Mouse (Mus musculus) thymus, postnatal 0 days (tissue): ENCODE data around the gene Rnf43. TPM values are rescaled to one million over a fixed set of nuclear protein-coding genes. Genes with fewer than 3 reads are reported as not detected.

ENCODE experiments used
- microRNA counts: library from miRNA; unstranded; fragments of <30 nt; microRNA quantifications from one replicate; lab custom pipeline; 2015
- microRNA-seq: library from miRNA; unstranded; fragments of <30 nt; microRNA quantifications from one replicate; pipeline ENCODE4, GENCODE M21; 2016; ENCODE audit warnings: borderline number of aligned reads
- polyA plus RNA-seq: library from polyadenylated mRNA; unstranded; fragments of >200 nt; fragmentation: Nextera tagmentation; extraction: Ambion mirVana; gene quantifications from 2 replicates; pipeline ENCODE4 v1.2.1, GENCODE M21; 2015

Gene Rnf43
- polyA plus RNA-seq, 1 experiment from 2014 or later: 5.2 TPM

MicroRNAs within 50 kb of the gene (microRNA counts, 519-probe panel; counts per million panel counts)
- microRNA mmu-miR-142-3p (lab: Ali Mortazavi, UCI): 11,184 counts per million, percentile 100 among the panel's probes with 10 or more counts
- microRNA mmu-miR-142-5p (lab: Ali Mortazavi, UCI): 3,881 counts per million, percentile 77 among the panel's probes with 10 or more counts

Small RNAs within 50 kb of the gene (microRNA-seq; reads per million reads assigned to microRNA genes)
- gene Mir142: not detected
- not detected for gene Mir142b

Other genes with a start within 250 kb of the Rnf43 start
- gene Gm11492, start 96.1 kb upstream of the Rnf43 start, polyA plus RNA-seq: not detected in 2 replicates
- gene Sept4, start 93.8 kb upstream of the Rnf43 start, polyA plus RNA-seq: 23.9 and 25.0 TPM in 2 replicates
- gene Mtmr4, start 70.6 kb upstream of the Rnf43 start, polyA plus RNA-seq: 19.6 and 21.1 TPM in 2 replicates
- 0.10 and 0.12 TPM in 2 replicates for gene Hsf5, start 45.6 kb upstream of the Rnf43 start, polyA plus RNA-seq
- gene Supt4a, start 74.8 kb downstream of the Rnf43 start, polyA plus RNA-seq: 425 and 454 TPM in 2 replicates
- 2.6 and 4.0 TPM in 2 replicates for gene Tspoap1, start 97.8 kb downstream of the Rnf43 start, polyA plus RNA-seq
- 5.0 and 6.2 TPM in 2 replicates for gene Mpo, start 130.9 kb downstream of the Rnf43 start, polyA plus RNA-seq
- 6.4 and 8.4 TPM in 2 replicates for gene Lpo, start 165.6 kb downstream of the Rnf43 start, polyA plus RNA-seq
- gene Mks1, start 190.5 kb downstream of the Rnf43 start, polyA plus RNA-seq: 4.9 and 6.7 TPM in 2 replicates
- gene Epx, start 212.8 kb downstream of the Rnf43 start, polyA plus RNA-seq: 0.22 and 0.64 TPM in 2 replicates
- gene Olfr462, start 229.5 kb downstream of the Rnf43 start, polyA plus RNA-seq: not detected in 2 replicates
- gene Olfr463, start 234.7 kb downstream of the Rnf43 start, polyA plus RNA-seq: not detected in 2 replicates